Mouse (Mus musculus) stomach, postnatal 0 days (tissue): ENCODE results near the gene Psmb6. TPM values are rescaled to one million over a fixed set of nuclear protein-coding genes. Genes with fewer than 3 reads are reported as not detected.
A peak's percentile ranks its signal among the peaks of the same experiment; 100 is the strongest.
"Not testable (repeated sequence)": the region's sequence is repeated elsewhere in the genome, so short reads cannot be mapped to it uniquely, and the experiment has no call there.

Experiments used
- ATAC-seq: fragments of 200-750 bp; cut with Nextera tagmentation; 2 replicates; pipeline ENCODE4 v1.8.0; 2017; ENCODE audit not compliant: low FRiP score, low TSS enrichment
- DNase-seq: peaks from one replicate; pipeline ENCODE4 v3.0.0-alpha.2; 2016; ENCODE audit warnings: low spot score
- H3K27ac ChIP-seq: fragments of 300-500 bp; sonication (generic); replicated peaks from 2 replicates; pipeline ENCODE4 v1.5.1; 2014; ENCODE audit warnings: mild to moderate bottlenecking, control low read depth
- H3K27me3 ChIP-seq: fragments of 300-500 bp; sonication (generic); 2 replicates; pipeline ENCODE4 v1.6.1; 2014; ENCODE audit warnings: low read length; ENCODE audit not compliant: control insufficient read depth, insufficient read depth
- H3K36me3 ChIP-seq: fragments of 300-500 bp; sonication (generic); 2 replicates; pipeline ENCODE4 v1.6.1; 2014; ENCODE audit warnings: low read length, mixed read lengths; ENCODE audit not compliant: control insufficient read depth, insufficient read depth
- H3K4me1 ChIP-seq: fragments of 300-500 bp; sonication (generic); replicated peaks from 2 replicates; pipeline ENCODE4 v1.6.1; 2014; ENCODE audit warnings: antibody characterized with exemption; ENCODE audit not compliant: control insufficient read depth, insufficient read depth
- H3K4me2 ChIP-seq: fragments of 300-500 bp; sonication (generic); replicated peaks from 2 replicates; pipeline ENCODE4 v1.6.1; 2014; ENCODE audit warnings: low read depth, mild to moderate bottlenecking, control low read depth, moderate library complexity
- H3K4me3 ChIP-seq: fragments of 300-500 bp; sonication (generic); 2 replicates; pipeline ENCODE4 v1.5.1; 2014; ENCODE audit warnings: low read depth, low read length, control low read depth
- H3K9ac ChIP-seq: fragments of 300-500 bp; sonication (generic); 2 replicates; pipeline ENCODE4 v1.6.1; 2014; ENCODE audit warnings: mild to moderate bottlenecking, low read length, control low read depth, mixed read lengths
- H3K9me3 ChIP-seq: fragments of 300-500 bp; sonication (generic); 2 replicates; pipeline ENCODE4 v1.6.1; 2016; ENCODE audit warnings: low read length; ENCODE audit not compliant: control insufficient read depth
- CTCF ChIP-seq: IDR thresholded peaks from 2 replicates; pipeline ENCODE4 v1.5.1; 2016; ENCODE audit warnings: antibody characterized with exemption, low read depth, mild to moderate bottlenecking, moderate library complexity
- EP300 ChIP-seq: optimal IDR thresholded peaks from 2 replicates; pipeline ENCODE3; 2016; ENCODE audit warnings: antibody characterized with exemption
- WGBS: fragments of 180-500 bp; shearing (Covaris S2); extraction: QIAGEN DNeasy Blood & Tissue Kit; methylation state at CpG from one replicate; pipeline ENCODE4 v1.1.7; 2014; 5-methylcytosine and 5-hydroxymethylcytosine counted together
- polyA plus RNA-seq: library from polyadenylated mRNA; unstranded; fragments of >200 nt; fragmentation: Nextera tagmentation; extraction: Ambion mirVana; gene quantifications from 2 replicates; pipeline ENCODE4 v1.2.1, GENCODE M21; 2015

Gene Psmb6
- polyA plus RNA-seq, 1 experiment from 2014 or later, result 537 TPM

DNA sequence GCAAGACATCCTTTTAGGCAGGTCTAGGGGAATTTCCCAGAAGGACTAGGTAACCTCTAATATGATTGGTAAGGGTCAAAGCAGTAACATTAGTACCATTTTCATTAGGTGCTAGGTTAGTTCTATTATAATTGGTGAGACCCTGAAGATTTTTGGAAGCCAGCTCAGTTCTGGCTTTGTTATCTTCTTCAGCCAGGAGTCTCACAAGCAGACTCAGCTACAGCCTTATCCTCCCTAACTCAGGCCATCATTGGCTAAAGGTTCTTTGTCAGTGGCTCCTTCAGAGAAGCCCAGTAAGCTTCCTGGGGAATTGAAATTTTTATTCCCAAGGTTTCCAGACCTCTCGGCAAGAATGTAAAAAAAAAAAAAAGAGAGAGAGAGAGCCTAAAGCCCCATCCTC is 6.7 kb upstream of the Psmb6 start:
- Histone ChIP-seq H3K4me1 (no peaks in the 10 kb centered on the region), H3K9ac (no peak overlapping the region), H3K27ac (no peak overlapping the region), H3K4me3 (no peak overlapping the region), H3K27me3 (no peaks in the 10 kb centered on the region), H3K9me3 (no peaks in the 10 kb centered on the region), H3K36me3 (no peaks in the 10 kb centered on the region), H3K4me2 (no peak overlapping the region)
- DNase-seq (no peak), ATAC-seq (no peak)
- 69% methylated on average over 1 of the region's 1 CpGs for WGBS
- TF ChIP-seq CTCF (no peak), EP300 (no peak)

DNA sequence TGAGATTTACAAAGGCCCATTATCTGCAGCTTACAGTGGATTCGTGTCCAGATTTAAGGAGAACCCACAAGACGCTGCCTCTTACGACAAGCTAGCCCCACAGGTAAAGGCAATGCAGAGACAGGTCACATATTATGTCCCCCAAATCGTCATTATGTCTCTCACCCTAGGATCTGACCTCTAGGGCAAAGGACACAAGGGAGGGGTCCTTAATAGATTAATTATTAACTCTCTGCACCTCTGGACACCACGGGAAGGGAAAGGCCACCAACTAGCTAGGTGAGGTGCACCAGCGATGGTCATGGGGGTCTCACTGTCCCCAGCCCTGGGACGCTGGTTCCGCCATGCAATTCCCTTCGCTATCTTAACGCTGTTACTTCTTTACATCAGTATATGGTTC is 6.2 kb upstream of the Psmb6 start, which contains the start of gene Gltpd2:
Gene Gltpd2 (plus strand): TSS at position 274 of the 400 bp plus-strand sequence.
- Histone ChIP-seq H3K27ac (peak within 1 kb of the TSS; percentile 85), H3K4me2 (peak within 1 kb of the TSS; percentile 57), H3K9me3 (no peaks in the 10 kb centered on the region), H3K36me3 (no peaks in the 10 kb centered on the region), H3K4me3 (peak within 1 kb of the TSS; percentile 37), H3K27me3 (no peaks in the 10 kb centered on the region), H3K9ac (peak within 1 kb of the TSS; percentile 70), H3K4me1 (no peaks in the 10 kb centered on the region)
- no peak for ATAC-seq
- WGBS, result 80% methylated on average over 10 of the region's 10 CpGs
- no peak for TF ChIP-seq EP300
- TF ChIP-seq CTCF, result no peak
- no peak for DNase-seq

DNA sequence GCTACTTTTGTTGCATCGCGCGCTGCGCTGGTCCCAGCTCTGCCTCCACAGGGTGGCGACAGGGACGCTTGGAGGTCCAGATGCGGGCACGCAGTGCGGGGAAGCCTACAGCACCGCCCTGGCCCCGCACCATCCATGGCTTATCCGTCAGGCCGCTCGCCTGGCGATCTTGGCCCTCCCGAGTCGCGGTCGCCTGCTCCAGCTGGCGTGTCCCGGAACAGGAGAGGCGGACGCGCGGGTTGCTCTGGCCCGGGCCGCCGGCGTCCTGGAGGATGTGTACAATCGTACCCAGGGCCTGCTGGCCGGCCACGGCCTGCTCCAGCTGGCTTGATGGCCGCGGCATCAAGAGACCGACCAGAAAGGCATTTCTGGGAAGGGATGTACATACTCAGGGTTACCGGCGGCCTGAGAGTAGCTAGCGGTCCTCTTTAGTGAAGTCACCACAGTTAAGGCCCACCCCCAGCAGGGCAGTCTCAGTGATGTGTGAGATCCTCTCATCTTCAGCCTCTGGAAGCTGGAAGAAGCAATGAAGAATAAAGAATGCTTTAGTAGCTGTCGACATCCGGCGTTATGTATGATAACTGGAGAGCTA is 4.9 kb upstream of the Psmb6 start:
- Histone ChIP-seq H3K27ac (peak overlapping the region; percentile 85), H3K36me3 (no peaks in the 10 kb centered on the region), H3K9me3 (no peaks in the 10 kb centered on the region), H3K4me2 (peak overlapping the region; percentile 57), H3K4me1 (no peaks in the 10 kb centered on the region), H3K27me3 (no peaks in the 10 kb centered on the region), H3K9ac (peak overlapping the region; percentile 70), H3K4me3 (peak overlapping the region; percentile 37)
- ATAC-seq (peak; percentile 54), DNase-seq (peak; percentile 29)
- TF ChIP-seq CTCF (peak; percentile 52), EP300 (no peak)
- WGBS, result 17% methylated on average over 40 of the region's 41 CpGs

DNA sequence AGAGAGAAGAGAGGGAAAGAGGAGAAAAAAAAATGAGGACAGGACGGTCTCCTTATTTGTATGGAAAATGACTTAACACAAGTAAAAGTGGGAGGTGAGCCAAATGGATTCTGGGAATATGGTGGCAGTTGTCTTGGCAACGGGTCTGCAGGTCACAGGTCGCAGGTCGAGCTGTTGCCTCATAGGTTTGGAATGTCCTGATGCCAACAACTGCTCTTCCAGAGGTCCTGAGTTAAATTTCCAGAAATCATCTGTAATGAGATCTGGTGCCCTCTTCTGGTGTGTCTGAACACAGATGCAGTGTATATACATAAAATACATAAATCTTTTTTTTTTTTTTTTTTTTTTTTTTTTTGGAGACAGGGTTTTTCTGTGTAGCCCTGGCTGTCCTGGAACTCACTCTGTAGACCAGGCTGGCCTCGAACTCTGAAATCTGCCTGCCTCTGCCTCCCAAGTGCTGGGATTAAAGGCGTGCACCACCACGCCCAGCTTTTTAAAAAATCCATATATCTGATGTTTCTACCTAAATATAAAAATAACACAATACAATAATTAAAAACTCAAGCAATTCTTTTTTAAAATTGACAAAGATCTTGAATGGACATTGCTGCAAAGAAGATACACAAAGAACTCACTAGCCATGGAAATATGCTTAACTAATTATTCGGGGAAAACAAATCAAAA is 1.7 kb upstream of the Psmb6 start:
- not testable (repeated sequence) for H3K27me3 ChIP-seq, H3K4me2 ChIP-seq, H3K4me3 ChIP-seq, ATAC-seq, H3K9ac ChIP-seq, H3K4me1 ChIP-seq, DNase-seq, H3K27ac ChIP-seq, H3K36me3 ChIP-seq, H3K9me3 ChIP-seq
- WGBS, result 85% methylated on average over 8 of the region's 8 CpGs
- peak; percentile 20 for TF ChIP-seq CTCF

DNA sequence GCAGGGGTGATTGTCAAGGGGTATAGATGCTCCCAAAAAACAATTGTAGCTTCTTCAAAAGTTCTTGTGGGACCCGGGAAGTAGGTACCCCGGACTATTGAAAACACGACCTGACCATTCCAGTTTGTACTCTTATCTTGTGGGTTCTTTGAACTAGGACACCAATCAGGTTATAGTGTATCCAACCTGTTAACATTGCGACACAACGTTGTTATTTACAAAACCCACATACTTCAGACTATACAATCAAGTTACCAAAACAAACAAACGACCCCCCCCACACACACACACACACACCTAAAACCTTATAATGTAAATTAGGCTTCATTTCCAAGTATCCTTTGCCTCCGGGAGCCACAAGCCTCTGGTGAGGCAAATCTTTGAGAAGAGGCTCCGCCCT is 385 bp upstream of the Psmb6 start:
- peaks cover 9% of the 10 kb centered on the region; the same call in 1 of the 2 replicates for H3K36me3 ChIP-seq
- H3K27ac ChIP-seq, result no peak overlapping the region
- ATAC-seq (peak; percentile 29), DNase-seq (no peak)
- H3K4me1 ChIP-seq, result no peaks in the 10 kb centered on the region
- no peak for TF ChIP-seq EP300
- TF ChIP-seq CTCF, result no peak
- peak overlapping the region; percentile 27 for H3K4me3 ChIP-seq
- no peaks in the 10 kb centered on the region for H3K9me3 ChIP-seq
- H3K27me3 ChIP-seq, result no peaks in the 10 kb centered on the region
- no peak overlapping the region for H3K9ac ChIP-seq
- 3% methylated on average over 8 of the region's 8 CpGs for WGBS
- peak overlapping the region; percentile 44 for H3K4me2 ChIP-seq

DNA sequence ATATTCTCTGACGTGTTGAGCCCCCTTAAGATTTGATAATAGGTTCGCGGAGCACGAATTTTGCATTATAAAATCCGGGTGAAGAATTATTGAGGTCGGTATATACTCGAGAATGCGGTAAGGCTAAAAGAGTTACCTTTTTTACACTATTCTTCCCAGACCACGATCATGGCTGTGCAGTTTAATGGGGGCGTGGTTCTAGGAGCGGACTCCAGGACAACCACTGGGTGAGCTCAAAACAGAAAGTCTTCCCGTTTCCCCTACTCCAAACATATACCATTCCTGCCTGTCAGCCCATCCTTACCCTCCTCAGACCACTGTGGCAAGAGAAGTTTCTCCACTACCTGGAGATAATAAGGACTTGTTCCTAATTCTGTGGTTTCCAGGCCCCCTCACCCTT is 559 bp downstream of the Psmb6 start:
- Histone ChIP-seq H3K9me3 (no peaks in the 10 kb centered on the region), H3K4me1 (no peaks in the 10 kb centered on the region), H3K27ac (no peak overlapping the region), H3K4me2 (peak overlapping the region; percentile 64), H3K4me3 (peak overlapping the region; percentile 68), H3K27me3 (no peaks in the 10 kb centered on the region), H3K9ac (peak overlapping the region; percentile 73), H3K36me3 (peaks cover 9% of the 10 kb centered on the region; the same call in 1 of the 2 replicates)
- ATAC-seq (peak; percentile 55), DNase-seq (no peak)
- 1% methylated on average over 12 of the region's 12 CpGs for WGBS
- TF ChIP-seq EP300 (no peak), CTCF (no peak)
